Mouse (Mus musculus) forebrain, embryonic 13.5 days (tissue): ENCODE data around the gene Eif3i. TPM values are rescaled to one million over a fixed set of nuclear protein-coding genes. Genes with fewer than 3 reads are reported as not detected.

Experiments
- ATAC-seq: fragments of 200-750 bp; cut with Nextera tagmentation; 2 replicates; pipeline ENCODE4 v1.8.0; 2017
- H3K27ac ChIP-seq: fragments of 300-500 bp; sonication (generic); 2 replicates; pipeline ENCODE4 v1.5.1; 2015; ENCODE audit warnings: inconsistent platforms, mild to moderate bottlenecking, moderate library complexity
- H3K27me3 ChIP-seq: fragments of 300-500 bp; sonication (generic); 2 replicates; pipeline ENCODE4 v1.6.1; 2015; ENCODE audit warnings: mild to moderate bottlenecking, inconsistent platforms
- H3K36me3 ChIP-seq: fragments of 300-500 bp; sonication (generic); 2 replicates; pipeline ENCODE4 v1.6.1; 2015; ENCODE audit warnings: mild to moderate bottlenecking, inconsistent platforms; ENCODE audit not compliant: poor library complexity, severe bottlenecking
- H3K4me1 ChIP-seq: fragments of 300-500 bp; sonication (generic); 2 replicates; pipeline ENCODE4 v1.6.1; 2015; ENCODE audit warnings: inconsistent platforms
- H3K4me2 ChIP-seq: fragments of 300-500 bp; sonication (generic); 2 replicates; pipeline ENCODE4 v1.6.1; 2015; ENCODE audit warnings: inconsistent platforms, mild to moderate bottlenecking, moderate library complexity
- H3K4me3 ChIP-seq: fragments of 300-500 bp; sonication (generic); 2 replicates; pipeline ENCODE4 v1.5.1; 2015; ENCODE audit warnings: mild to moderate bottlenecking, inconsistent platforms
- H3K9ac ChIP-seq: fragments of 300-500 bp; sonication (generic); 2 replicates; pipeline ENCODE4 v1.6.1; 2015; ENCODE audit warnings: mild to moderate bottlenecking, inconsistent platforms
- H3K9me3 ChIP-seq: fragments of 300-500 bp; sonication (generic); replicated peaks from 2 replicates; pipeline ENCODE4 v1.6.1; 2016; ENCODE audit warnings: inconsistent platforms
- WGBS: fragments of 180-500 bp; shearing (Covaris S2); methylation state at CpG from one replicate; pipeline ENCODE4 v1.1.7; 2015; 5-methylcytosine and 5-hydroxymethylcytosine counted together
- polyA plus RNA-seq: library from polyadenylated mRNA; unstranded; fragments of >200 nt; fragmentation: Nextera tagmentation; extraction: Ambion mirVana; gene quantifications from 2 replicates; pipeline ENCODE4 v1.2.1, GENCODE M21; 2015

The Eif3i gene
- 251 and 261 TPM in 2 replicates for polyA plus RNA-seq

- Histone ChIP-seq H3K4me2 (peak within 1 kb of the TSS; percentile 91), H3K4me1 (peaks cover 33% of the 10 kb centered on the region), H3K4me3 (peak within 1 kb of the TSS; percentile 99), H3K36me3 (peaks cover 58% of the 10 kb centered on the region), H3K9me3 (no peaks in the 10 kb centered on the region), H3K27ac (peak within 1 kb of the TSS; percentile 65), H3K9ac (peak within 1 kb of the TSS; percentile 94), H3K27me3 (no peaks in the 10 kb centered on the region)
- under 1% methylated on average over 73 of the region's 74 CpGs for WGBS
- ATAC-seq, result peak; percentile 95
Observed at GRCm38 (mm10) chr4:129600233-129601158, at the start of gene Eif3i, which contains the start of gene Tmem234. Gene Eif3i (minus strand): TSS chr4:129600648. Gene Tmem234 (plus strand): TSS chr4:129600668.

- peaks cover 83% of the 10 kb centered on the region for H3K36me3 ChIP-seq
- no peak for ATAC-seq
Observed at GRCm38 (mm10) chr4:129648656-129649055, 48.2 kb upstream of the Eif3i start.

GRCm38 (mm10) chr4:129645204-129645603 is 44.8 kb upstream of the Eif3i start:
- peaks cover 53% of the 10 kb centered on the region for H3K36me3 ChIP-seq
- WGBS, result 87% methylated on average over 6 of the region's 6 CpGs
- ATAC-seq, result no peak

More at GRCm38 (mm10) chr4:129648656-129649055, 48.2 kb upstream of the Eif3i start:
- no peaks in the 10 kb centered on the region for H3K9me3 ChIP-seq
- H3K27me3 ChIP-seq, result no peaks in the 10 kb centered on the region
- H3K4me3 ChIP-seq, result no peak overlapping the region
- H3K4me1 ChIP-seq, result no peaks in the 10 kb centered on the region
- no peak overlapping the region for H3K9ac ChIP-seq
- H3K27ac ChIP-seq, result no peak overlapping the region
- WGBS, result 81% methylated on average over 1 of the region's 1 CpGs
- no peak overlapping the region for H3K4me2 ChIP-seq

GRCm38 (mm10) chr4:129641756-129642155 is 41.3 kb upstream of the Eif3i start:
- 0 out of 2 replicates have a peak overlapping the region, but pooled peaks have one; percentile 10 for H3K9ac ChIP-seq
- no peaks in the 10 kb centered on the region for H3K9me3 ChIP-seq
- peak overlapping the region; percentile 75; the same call in 1 of the 2 replicates for H3K4me3 ChIP-seq
- no peak for ATAC-seq
- no peaks in the 10 kb centered on the region for H3K27me3 ChIP-seq
- peaks cover 44% of the 10 kb centered on the region for H3K36me3 ChIP-seq
- H3K27ac ChIP-seq, result no peak overlapping the region
- peaks cover 38% of the 10 kb centered on the region for H3K4me1 ChIP-seq
- peak overlapping the region; percentile 41 for H3K4me2 ChIP-seq
- WGBS, result 43% methylated on average over 5 of the region's 5 CpGs

More at GRCm38 (mm10) chr4:129645204-129645603, 44.8 kb upstream of the Eif3i start:
- Histone ChIP-seq H3K27me3 (no peaks in the 10 kb centered on the region), H3K4me1 (peaks cover 9% of the 10 kb centered on the region), H3K9ac (no peak overlapping the region), H3K9me3 (no peaks in the 10 kb centered on the region), H3K4me2 (no peak overlapping the region), H3K27ac (no peak overlapping the region), H3K4me3 (no peak overlapping the region)

GRCm38 (mm10) chr4:129640638-129641467 is 40.4 kb upstream of the Eif3i start, which contains the start of gene Txlna:
Gene Txlna (minus strand): TSS chr4:129641065.
- Histone ChIP-seq H3K27me3 (no peaks in the 10 kb centered on the region), H3K4me2 (peak within 1 kb of the TSS; percentile 96), H3K4me3 (peak within 1 kb of the TSS; percentile 75), H3K36me3 (peaks cover 44% of the 10 kb centered on the region), H3K9ac (peak within 1 kb of the TSS; percentile 92), H3K4me1 (peaks cover 38% of the 10 kb centered on the region), H3K27ac (peak within 1 kb of the TSS; percentile 92), H3K9me3 (no peaks in the 10 kb centered on the region)
- under 1% methylated on average over 60 of the region's 60 CpGs for WGBS
- peak; percentile 96 for ATAC-seq

- ATAC-seq, result 0 out of 2 replicates have a peak, but pooled peaks have one; percentile 30
Observed at GRCm38 (mm10) chr4:129640101-129640637, 39.7 kb upstream of the Eif3i start.

GRCm38 (mm10) chr4:129639221-129639620 is 38.8 kb upstream of the Eif3i start:
- H3K4me3 ChIP-seq, result peak overlapping the region; percentile 75
- no peak for ATAC-seq
- H3K4me2 ChIP-seq, result peak overlapping the region; percentile 96
- H3K9me3 ChIP-seq, result no peaks in the 10 kb centered on the region
- H3K27me3 ChIP-seq, result no peaks in the 10 kb centered on the region
- no peak overlapping the region for H3K27ac ChIP-seq
- peak overlapping the region; percentile 92 for H3K9ac ChIP-seq
- WGBS, result 87% methylated on average over 15 of the region's 15 CpGs
- H3K4me1 ChIP-seq, result peaks cover 38% of the 10 kb centered on the region
- peaks cover 51% of the 10 kb centered on the region for H3K36me3 ChIP-seq

More at GRCm38 (mm10) chr4:129640101-129640637, 39.7 kb upstream of the Eif3i start:
- peaks cover 44% of the 10 kb centered on the region for H3K36me3 ChIP-seq
- H3K27me3 ChIP-seq, result no peaks in the 10 kb centered on the region
- peak overlapping the region; percentile 75 for H3K4me3 ChIP-seq
- peak overlapping the region; percentile 92 for H3K27ac ChIP-seq
- WGBS, result 3% methylated on average over 17 of the region's 17 CpGs
- peak overlapping the region; percentile 96 for H3K4me2 ChIP-seq
- H3K4me1 ChIP-seq, result peaks cover 38% of the 10 kb centered on the region
- H3K9me3 ChIP-seq, result no peaks in the 10 kb centered on the region
- peak overlapping the region; percentile 92 for H3K9ac ChIP-seq

- no peak overlapping the region for H3K4me3 ChIP-seq
- H3K27me3 ChIP-seq, result no peaks in the 10 kb centered on the region
- no peak for ATAC-seq
- H3K9me3 ChIP-seq, result no peaks in the 10 kb centered on the region
- WGBS, result 96% methylated on average over 6 of the region's 6 CpGs
- peaks cover 27% of the 10 kb centered on the region for H3K4me1 ChIP-seq
- H3K27ac ChIP-seq, result no peak overlapping the region
- no peak overlapping the region for H3K9ac ChIP-seq
- no peak overlapping the region for H3K4me2 ChIP-seq
- peaks cover 97% of the 10 kb centered on the region for H3K36me3 ChIP-seq
Observed at GRCm38 (mm10) chr4:129633852-129634251, 33.4 kb upstream of the Eif3i start.

GRCm38 (mm10) chr4:129631867-129632266 is 31.4 kb upstream of the Eif3i start:
- 87% methylated on average over 12 of the region's 12 CpGs for WGBS
- ATAC-seq, result no peak
- Histone ChIP-seq H3K27me3 (no peaks in the 10 kb centered on the region), H3K27ac (no peak overlapping the region), H3K4me3 (no peak overlapping the region), H3K4me2 (no peak overlapping the region), H3K36me3 (peaks cover 100% of the 10 kb centered on the region), H3K4me1 (peaks cover 12% of the 10 kb centered on the region; the same call in 1 of the 2 replicates), H3K9me3 (no peaks in the 10 kb centered on the region), H3K9ac (peak overlapping the region; percentile 0; the same call in 1 of the 2 replicates)

- Histone ChIP-seq H3K4me3 (no peak overlapping the region), H3K4me2 (no peak overlapping the region), H3K27me3 (no peaks in the 10 kb centered on the region), H3K36me3 (peaks cover 100% of the 10 kb centered on the region), H3K4me1 (0 out of 2 replicates have a peak, but pooled peaks cover 14% of the 10 kb centered on the region), H3K9ac (0 out of 2 replicates have a peak overlapping the region, but pooled peaks have one; percentile 0), H3K27ac (no peak overlapping the region), H3K9me3 (no peaks in the 10 kb centered on the region)
- WGBS, result 72% methylated on average over 4 of the region's 4 CpGs
- ATAC-seq, result no peak
Observed at GRCm38 (mm10) chr4:129630944-129631343, 30.5 kb upstream of the Eif3i start.

- Histone ChIP-seq H3K9me3 (no peaks in the 10 kb centered on the region), H3K4me3 (no peak overlapping the region), H3K9ac (no peak overlapping the region), H3K4me2 (0 out of 2 replicates have a peak overlapping the region, but pooled peaks have one; percentile 1), H3K36me3 (peaks cover 56% of the 10 kb centered on the region), H3K27ac (no peak overlapping the region), H3K27me3 (no peaks in the 10 kb centered on the region), H3K4me1 (peaks cover 46% of the 10 kb centered on the region)
- WGBS, result 82% methylated on average over 6 of the region's 6 CpGs
- no peak for ATAC-seq
Observed at GRCm38 (mm10) chr4:129626035-129626434, 25.6 kb upstream of the Eif3i start.
